Mouse (Mus musculus) ovary, postnatal 10 days (tissue): ENCODE results near the gene 1700024P04Rik.
"Not testable (repeated sequence)": the region's sequence is repeated elsewhere in the genome, so short reads cannot be mapped to it uniquely, and the experiment has no call there.

ENCODE experiments used
- DNase-seq: peaks from one replicate; pipeline ENCODE4 v3.0.0; 2022; ENCODE audit warnings: low spot score

1700024P04Rik gene

DNA sequence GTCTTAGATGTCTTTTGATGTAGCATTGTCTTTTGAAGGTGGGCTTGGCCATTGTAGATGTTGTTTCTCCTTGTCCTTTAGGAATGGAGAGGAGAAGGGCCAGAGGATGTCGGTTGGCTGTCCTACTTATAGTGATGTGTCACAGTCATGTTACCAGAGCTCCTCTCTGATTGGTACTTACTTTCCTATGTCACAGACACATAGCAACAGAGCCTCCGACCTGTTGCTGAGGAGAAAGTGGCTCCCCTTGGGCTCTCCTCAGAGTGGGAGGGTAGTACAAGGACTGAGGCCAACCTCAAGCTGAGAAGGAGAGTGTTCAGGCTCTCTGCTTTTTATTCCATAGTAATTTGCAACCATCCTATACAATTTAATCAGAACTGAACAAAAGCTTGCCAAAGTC is at the start of gene 1700024P04Rik:
1700024P04Rik (minus strand) TSS at position 101 of the 400 bp plus-strand sequence.
- no peak for DNase-seq

DNA sequence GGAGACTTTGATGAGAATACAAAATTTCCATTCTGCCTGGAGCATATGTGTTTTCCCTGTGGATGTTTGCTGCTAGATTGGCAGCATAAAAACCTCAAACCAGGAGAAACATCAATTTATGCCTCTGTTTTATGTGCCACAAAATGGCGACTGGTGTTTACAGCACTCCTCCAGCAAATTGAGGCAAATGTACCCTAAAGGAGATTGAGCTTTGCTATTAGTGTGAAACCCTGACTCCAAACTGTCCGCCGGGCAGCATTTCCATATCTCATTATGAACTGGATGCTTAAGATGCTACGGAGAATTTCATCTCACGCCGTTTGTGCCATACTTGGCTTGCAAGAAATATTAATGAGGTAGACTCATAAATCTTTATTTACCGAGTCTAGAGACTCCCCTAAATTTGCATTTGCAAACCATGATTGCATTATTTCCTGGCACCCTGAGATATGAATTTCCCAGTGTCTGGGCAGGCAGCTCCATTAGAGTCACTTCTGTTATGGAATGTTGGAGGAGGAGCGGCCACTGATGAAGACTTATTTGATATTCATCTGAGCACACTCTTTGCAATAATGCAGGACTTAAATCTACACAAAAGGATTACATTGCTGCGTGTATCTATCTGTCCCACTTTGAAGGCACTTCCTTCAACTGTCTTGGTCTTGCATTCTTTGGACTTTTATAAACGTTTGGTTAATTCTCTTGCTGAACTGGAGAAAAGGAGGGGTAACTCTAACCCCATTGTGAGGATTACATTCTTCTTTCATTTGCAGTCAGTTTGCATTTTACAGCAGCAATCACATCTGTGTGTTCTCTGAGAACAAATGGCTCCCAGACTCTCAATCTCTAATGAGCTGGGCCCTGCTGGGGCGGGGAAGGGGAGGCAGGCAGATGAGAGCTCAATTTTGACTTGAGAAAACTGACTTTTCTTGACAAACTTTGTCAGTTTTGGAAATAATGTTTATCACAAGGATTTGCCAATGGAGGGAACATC is 47.2 kb upstream of the 1700024P04Rik start:
- DNase-seq: no peak

DNA sequence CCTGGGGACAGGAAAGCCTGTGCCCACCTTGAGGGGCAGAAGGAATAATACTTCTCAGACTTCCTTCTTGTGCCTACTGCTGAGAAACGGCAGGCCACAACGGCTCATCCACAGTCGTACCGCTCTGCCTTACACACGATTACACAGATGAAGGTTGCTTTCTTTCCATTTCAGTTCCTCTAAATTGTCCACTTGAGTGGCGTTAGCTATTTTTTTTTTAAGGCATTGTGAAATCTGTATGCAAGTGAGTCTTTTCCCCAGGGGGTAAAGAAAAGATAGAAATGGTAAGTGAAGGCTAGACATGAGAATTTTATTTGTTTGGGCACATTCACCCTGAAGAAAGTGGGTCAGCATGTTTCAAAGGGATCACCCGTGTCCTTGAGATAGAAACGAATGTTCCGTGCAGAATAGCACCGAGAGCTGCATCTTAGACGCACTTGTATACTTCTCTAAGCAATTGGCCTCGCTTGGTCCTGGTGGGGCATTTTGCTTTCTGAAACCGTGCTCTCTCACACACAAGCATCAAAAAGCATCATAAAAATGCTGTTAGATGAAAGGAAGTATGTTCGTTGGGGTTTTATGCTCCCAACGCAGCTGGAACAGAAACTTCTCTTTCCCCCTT is 46.3 kb upstream of the 1700024P04Rik start:
- DNase-seq: no peak

DNA sequence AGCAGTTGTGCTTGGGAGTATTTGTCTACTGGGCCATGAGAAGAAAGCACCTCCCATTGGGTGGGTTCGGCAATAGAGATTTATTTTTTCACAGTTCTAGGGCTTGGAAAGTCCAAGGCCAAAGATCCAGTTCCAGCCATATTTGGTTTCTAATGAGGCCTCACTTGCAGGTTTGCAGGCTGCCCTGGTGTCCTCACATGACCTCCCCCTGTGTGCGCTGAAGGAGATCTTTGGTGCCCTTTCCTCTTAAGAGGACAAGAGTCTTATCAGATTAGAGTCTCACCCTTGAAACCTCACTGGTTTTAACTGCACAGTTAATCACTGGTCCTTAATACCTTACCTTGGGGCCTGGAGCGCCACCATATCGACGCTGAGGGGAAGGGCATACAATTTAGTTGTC is 40.9 kb upstream of the 1700024P04Rik start:
- DNase-seq: no peak

DNA sequence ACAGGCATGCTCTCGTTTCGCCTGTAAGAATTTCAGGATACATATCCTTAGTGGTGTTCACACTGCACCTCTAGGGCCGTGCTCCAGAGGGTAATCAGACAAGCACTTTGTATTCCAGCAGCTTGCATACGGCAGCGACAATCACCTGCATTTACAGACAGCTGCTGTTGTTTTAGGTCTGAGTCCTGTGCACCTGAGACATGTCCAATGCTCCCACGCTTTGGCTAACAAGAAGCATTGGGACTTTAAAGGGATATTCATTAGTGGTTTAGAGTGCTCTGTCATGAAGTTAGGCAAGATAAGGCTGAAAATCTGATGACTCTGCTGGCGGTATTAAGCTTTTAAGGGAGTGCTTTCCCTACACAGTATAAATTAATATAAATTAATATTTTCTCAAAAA is 37.7 kb upstream of the 1700024P04Rik start:
- no peak for DNase-seq

DNA sequence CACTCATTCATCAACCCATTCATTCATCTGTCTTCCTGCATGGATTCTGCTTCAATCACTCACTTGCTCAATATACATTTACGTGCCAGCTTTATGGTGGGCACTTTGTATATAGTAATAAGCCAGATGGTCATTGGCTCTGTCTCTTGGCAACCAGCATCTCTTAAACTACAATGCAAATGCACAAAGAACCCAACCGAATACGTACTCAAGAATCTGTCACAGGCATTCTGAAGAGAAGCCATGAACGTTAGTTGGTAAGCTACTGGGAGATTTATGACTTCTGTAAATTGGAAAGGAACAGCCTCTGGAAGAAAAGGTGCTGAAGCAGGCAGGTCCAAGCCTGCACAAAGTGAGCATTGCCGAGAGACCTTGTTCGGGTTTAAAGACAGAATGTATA is 36.8 kb upstream of the 1700024P04Rik start:
- no peak for DNase-seq

DNA sequence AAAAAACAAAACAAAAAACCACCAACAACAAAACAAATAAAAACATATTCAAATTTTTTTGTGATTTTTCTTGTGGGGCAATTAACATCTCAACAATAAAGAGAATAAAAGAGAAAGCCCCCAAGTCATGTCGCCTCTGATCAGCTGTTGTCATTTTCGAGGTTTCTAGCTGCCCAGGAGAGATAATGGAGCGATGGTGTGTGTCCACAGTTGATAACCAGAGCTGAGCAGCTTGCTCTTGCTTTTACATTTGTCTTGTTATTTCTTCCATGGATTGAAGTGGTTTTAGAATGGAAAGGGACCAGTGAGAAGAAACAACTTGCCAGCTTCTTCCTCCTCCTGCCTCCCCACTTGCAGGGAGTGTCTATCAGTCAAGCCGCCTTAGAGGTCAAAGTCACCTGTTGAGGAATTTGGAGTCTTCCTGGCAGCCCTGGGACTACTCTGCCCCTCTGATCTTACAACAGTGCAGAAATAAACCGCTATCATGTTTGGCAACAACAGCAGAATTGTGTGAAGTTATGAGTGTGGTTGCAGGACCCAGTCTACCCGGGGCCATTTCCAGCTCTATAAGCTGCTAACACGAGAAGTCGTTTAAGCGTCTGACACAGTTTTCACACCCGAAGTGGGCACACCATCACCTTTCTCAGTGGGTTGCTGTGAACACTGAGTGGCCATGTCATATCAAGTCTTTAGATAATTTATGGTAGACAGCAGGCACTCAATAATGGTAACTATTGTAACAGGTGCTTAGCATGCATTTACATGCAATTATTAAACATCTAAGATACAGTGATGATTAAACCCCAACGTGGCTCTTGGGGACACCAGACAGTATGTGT is 35.7 kb upstream of the 1700024P04Rik start:
- DNase-seq: no peak

DNA sequence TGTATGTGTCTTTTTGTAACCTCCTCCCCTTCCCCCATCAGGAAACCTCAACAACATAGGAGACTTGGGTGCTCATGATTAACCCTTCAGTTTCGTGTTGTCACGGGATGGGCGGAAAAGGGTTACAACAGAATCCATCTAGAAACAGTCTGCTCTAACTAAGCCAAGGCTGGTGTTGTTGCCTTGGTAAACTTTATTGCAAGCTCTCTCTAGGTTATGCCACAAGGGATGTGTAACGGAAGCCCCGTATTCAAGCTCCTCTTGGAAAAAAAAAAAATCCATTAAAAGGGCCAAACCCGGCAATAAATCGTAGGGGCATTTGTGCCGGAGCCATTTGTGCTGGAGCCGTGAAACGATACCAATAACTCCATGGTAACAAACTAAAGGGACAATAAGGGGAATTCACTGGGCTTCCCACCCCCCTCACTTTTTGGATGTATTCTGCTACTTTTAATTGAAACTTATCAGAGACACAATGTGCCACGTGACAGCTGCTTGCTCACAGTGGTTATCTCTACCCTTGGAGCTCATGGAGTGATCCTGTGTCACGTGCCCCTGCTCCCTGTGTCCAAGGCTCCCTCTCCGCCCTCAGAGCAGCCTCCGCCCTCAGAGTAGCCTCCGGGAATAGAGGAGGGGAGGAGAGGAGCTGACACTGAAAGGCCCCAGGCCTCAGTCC is 34.3 kb upstream of the 1700024P04Rik start:
- DNase-seq: no peak

DNA sequence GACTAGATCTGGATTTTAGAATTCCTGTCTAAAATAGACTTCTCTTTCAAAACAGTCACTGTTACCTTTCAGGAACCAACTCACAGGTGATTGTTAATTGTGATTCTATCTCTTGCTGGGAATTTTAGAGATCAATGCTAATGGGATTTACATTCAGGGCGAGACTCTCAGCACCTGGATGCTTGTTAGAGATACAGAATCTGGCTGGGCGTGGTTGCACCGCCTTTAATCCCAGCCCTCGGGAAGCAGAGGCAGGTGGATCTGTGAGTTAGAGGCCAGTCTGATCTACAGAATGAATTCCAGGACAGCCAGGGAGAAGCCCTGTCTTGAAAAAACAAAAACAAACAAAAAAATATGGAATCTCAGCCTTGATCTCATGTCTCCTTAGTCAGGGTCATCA is 32.3 kb upstream of the 1700024P04Rik start:
- no peak for DNase-seq

DNA sequence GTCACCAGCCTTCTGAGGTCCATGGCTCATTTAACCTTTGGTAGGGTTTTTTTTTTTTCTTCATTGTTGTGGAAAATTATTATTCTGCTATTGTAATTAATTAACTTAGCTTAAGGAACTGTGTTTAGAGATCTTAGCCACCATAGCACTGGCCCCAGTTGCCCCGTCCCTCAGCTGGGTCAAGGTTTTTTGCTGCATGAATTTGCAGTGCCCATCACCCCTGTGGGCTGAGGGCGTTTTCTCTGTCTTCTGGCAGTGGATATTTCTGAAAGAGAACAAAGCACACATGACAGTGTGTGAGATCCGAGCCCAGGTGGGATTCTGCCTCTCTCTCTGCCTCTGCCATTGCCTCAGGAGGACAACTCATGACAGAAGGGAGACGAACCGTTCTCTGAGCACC is 28.5 kb upstream of the 1700024P04Rik start:
- no peak for DNase-seq

DNA sequence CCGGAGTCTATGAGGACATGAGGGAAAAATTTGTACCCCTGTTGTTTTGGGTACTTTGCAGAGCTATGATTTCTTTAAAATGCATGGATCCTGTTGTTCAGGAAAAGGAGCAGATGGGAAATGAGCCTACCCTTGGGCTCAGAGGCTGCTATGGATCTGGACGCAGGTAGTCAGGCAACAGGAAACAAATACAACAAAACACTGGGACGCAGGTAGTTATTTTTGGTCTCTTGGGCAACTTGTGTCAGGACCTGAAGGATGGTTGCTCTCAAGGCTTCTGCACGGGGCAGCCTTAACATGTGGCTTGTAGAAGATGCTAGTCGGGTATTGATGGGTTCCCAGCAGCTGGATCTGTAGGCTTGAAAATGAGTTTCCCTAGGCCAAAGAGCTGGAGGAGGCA is 23.6 kb upstream of the 1700024P04Rik start:
- no peak for DNase-seq

DNA sequence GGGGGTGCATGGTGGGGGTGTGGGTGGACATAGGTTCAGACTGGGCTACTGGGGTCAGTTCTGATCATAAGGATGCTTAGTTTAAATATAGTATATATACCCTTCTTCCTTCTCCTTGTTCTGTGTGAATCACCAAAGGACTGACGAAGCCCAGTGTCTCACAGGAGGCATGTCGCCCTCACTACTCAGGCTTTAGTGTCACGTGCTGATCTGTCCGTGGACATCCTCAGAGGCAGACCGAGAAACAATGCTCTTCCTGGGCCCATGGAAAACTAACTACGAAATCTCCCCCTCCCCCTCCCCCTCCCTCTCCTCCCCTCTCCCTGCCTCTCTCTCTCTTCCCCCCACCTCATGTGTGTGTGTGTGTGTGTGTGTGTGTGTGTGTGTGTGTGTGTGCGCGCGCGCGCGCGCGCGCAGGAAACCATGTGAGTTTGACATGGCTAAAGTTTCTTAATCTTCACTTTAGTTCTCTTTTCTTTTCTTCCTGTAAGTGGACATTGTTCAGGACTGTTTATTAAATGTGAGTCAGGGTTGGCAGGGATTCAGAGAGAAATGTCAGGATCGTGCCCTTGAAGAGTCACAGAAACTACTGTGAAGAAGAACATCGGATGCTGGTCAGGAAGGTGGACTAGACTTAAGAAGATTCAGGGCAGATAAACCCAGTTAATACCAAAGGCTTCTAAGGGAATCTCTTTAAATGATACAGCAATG is 22.2 kb upstream of the 1700024P04Rik start:
- DNase-seq: no peak

DNA sequence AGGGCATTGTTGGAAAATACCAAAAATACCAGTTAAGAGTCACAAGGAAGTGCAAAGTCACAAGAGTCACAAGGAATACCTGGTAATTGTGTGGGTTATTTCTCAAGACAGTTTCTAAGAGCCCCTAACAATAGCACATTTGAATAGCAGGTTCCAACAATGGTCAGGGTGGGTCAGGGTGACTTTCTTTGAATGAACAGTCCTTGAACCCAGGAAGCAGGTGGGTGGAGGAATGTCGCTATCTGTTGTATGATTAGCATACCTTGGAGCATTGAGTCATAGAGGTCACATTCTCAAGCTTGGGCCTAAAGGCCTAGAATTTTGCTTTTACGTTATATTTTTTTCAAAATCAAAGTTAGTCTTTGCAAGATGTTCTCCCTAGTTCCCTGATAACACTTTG is 17.3 kb upstream of the 1700024P04Rik start:
- not testable (repeated sequence) for DNase-seq

DNA sequence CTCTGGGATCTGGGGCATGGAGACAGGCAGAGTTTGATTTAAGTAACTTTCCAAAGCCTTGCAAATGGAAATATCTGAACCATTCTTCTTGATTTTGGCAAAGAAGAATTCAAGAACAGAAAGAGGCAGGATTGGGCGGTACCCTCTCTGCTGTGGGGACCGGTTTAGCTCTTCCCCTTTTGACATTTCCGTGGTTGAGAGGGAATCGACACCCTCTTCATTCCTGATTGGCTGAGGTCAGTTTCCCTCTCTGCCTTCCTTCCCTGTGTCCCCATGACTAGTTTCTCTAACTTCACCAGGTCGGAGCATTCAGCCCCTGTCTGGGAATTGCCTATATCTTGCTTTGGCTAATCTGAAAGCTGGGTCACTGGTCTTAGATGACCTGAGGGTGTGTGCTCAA is 12.7 kb upstream of the 1700024P04Rik start:
- no peak for DNase-seq

DNA sequence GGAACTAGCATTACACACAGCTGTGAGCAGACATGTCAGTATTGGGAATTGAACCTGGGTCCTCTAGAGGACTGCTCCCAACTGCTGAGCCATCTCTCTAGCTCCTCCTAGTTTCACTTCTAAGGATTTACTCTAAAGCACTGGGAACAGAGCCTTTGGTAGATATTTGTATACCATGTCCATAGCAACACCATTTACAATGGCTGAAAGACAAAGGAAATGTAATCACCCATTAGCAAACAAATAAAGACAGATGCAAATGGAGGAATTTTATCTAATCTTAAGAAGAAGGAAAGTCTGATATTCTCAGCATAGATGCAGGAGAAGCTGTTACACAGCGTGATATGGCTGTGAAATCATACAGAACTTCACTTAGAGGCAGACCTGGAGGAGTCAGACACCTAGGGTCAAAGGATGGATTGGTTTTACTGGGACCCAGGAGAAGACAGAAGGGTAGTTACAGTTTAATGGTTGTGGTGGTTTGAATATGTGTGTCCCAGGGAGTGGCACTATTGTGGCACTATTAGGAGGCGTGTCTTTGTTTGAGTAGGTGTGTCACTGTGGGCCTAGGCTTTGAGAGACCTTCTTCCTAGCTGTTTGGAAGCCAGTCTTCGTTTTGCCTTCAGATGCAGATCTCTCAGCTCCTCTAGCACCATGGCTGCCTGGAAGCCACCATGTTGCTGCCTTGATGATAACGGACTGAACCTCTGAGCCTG is 7.1 kb downstream of the 1700024P04Rik start:
- no peak for DNase-seq

DNA sequence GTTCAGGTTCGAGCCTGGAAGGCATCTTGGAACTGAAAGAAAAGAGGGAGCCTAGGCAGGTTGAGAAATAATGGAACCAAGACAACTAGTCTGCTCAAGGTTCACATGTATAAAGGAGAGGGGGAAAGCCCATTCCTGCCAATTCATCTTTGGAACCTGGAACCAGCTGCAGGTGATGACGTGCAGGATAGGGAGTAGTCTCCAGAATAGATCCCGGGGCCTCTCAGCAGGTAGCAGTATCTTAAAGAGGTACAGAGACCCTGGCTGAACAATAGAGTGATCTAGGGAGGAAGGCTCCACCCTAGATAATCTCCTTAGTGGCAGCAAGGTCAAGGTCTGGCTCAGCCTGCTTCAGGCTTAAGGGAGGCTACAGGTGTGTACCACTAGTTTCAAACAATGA is 8.3 kb downstream of the 1700024P04Rik start:
- not testable (repeated sequence) for DNase-seq

DNA sequence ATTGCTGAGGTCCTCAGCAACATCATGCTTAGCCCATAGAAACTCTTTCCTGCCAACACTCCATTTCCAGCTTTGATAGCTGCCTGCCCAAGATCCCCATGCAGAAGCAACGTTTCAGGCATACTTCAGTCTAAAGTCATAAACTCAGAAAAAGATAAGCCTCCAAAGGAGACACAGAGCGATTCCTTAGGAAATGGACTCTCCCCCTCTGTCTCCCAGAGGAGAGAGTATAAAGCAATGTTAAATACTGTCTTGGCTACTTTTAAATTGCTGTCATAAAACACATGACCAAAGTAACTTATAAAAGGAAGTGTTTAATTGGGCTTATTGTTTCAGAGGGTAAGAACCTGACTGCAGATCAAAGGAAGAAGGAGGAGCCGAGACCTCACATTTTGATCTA is 12.3 kb downstream of the 1700024P04Rik start:
- no peak for DNase-seq

DNA sequence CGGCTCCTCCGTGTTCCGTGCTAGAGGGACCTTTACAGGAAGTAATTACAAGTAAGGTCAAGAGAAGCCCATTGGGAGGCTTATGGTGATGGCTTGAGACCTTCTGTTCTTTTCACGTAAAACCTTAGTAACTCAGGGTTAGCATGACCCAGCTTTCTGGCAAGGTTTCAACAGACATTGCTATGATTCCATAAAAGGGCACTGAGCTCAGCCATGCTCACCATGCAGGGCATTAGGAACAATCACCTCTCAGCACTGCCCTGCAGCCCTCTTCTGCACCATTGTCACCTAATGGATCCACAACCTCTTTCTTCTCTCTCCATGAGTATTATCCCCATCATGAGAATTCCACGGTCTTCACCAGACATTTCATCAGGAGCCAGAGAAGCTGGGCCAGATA is 12.7 kb downstream of the 1700024P04Rik start:
- DNase-seq: no peak

DNA sequence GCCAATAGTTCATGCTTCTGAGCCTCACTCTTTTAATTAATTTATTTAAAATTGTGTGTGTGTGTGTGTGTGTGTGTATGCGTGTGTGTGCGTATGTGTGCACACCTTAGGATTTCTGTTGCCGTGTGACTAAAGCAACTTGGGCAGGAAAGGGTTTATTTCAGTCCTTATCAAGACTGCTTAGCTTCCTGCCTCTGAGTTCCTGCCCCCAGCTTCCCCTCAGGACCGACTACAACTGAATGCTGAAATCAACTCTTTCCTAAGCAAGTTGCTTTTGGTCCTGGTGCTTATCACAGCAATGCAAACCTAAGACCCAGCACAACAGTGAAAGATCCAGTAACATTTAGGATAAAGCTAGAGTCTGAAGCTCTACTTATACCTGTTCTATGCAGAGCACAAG is 15.8 kb downstream of the 1700024P04Rik start:
- no peak for DNase-seq

DNA sequence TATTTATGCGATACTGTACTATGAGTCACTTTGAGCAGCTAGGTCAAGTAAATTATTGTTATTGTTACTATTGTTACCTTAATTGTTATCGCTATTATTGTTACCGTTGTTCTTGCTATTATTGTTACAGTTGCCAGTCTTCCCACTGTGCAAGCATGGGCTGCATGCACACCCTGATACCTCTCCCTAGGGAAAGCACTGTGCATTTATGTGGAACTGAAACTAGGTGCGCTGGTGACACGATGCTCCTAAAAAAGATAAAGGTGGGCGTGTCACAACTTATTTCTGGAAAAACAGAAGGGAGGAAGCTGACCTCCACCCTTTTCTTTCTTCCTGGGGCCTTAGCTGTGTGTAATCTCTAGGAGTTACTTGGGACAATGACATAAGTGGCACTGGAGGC is 16.4 kb downstream of the 1700024P04Rik start:
- no peak for DNase-seq

DNA sequence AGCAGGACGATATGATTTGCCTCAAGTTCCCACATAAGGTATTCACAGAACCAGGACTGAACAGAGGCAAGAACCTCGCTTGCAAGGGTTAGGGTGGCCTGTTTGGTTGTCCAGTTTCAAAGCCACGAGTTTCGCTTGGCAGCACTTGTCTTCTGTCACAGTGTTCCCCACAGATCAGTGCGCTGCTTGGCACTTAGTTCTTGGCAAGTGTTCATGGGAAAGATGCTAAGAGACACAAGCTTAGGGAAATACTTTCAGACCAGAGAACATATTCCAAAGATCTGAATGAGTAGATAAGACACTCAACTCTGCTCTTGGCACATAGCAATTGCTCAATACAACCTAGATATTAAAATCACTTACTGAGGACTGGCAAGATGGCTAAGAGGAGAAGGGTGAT is 17.8 kb downstream of the 1700024P04Rik start:
- DNase-seq: no peak
